Mouse (Mus musculus) left cerebral cortex, postnatal 14 days (tissue): ENCODE results near the gene Dnajb12. TPM values are rescaled to one million over a fixed set of nuclear protein-coding genes. Genes with fewer than 3 reads are reported as not detected.

Experiments
- DNase-seq, 2 experiments: peaks; one replicate each; pipeline ENCODE4 v3.0.0; 2021 to 2022; ENCODE audit warnings: low spot score in 2 of 2, mixed read lengths in 1 of 2
- intact Hi-C: fragments of 180-260 bp; cut with DNase I; formaldehyde crosslinking; loops from one replicate; pipeline ENCODE4 v1.15.1; 2025
- total RNA-seq, 2 experiments: library from RNA; stranded (reverse); gene quantifications; 2 replicates each; pipeline ENCODE4 v1.2.3; 2021

Dnajb12 gene
- total RNA-seq, 2 experiments from 2014 or later, result 46.3 to 50.6 TPM

GRCm38 (mm10) chr10:59936058-59936856, 56.9 kb downstream of the Dnajb12 start:
- intact Hi-C loops, result no loop called here
- DNase-seq, result no peak

GRCm38 (mm10) chr10:59938662-59939061, 59.3 kb downstream of the Dnajb12 start:
- no peak for DNase-seq
- intact Hi-C loops, result no loop called here

GRCm38 (mm10) chr10:59939081-59939480, 59.7 kb downstream of the Dnajb12 start:
- DNase-seq, result no peak
- intact Hi-C loops, result no loop called here

- intact Hi-C loops, result no loop called here
- peak; percentile 40 to 81 for DNase-seq
Observed at GRCm38 (mm10) chr10:59942281-59942846, 63.0 kb downstream of the Dnajb12 start.

GRCm38 (mm10) chr10:59942847-59943420, 63.6 kb downstream of the Dnajb12 start:
- intact Hi-C loops, result no loop called here
- DNase-seq, result peak; percentile 77 to 93

- intact Hi-C loops, result no loop called here
- peak; percentile 84 to 91 for DNase-seq
Observed at GRCm38 (mm10) chr10:59943421-59943989, 64.1 kb downstream of the Dnajb12 start.

GRCm38 (mm10) chr10:59945416-59945815, 66.1 kb downstream of the Dnajb12 start:
- intact Hi-C loops, result no loop called here
- DNase-seq, result no peak

- no peak for DNase-seq
- intact Hi-C loops, result no loop called here
Observed at GRCm38 (mm10) chr10:59946362-59946761, 67.0 kb downstream of the Dnajb12 start.

- DNase-seq, result no peak
- intact Hi-C loops, result no loop called here
Observed at GRCm38 (mm10) chr10:59947296-59948073, 68.1 kb downstream of the Dnajb12 start.

GRCm38 (mm10) chr10:59948363-59949254, 69.3 kb downstream of the Dnajb12 start:
- no peak for DNase-seq
- intact Hi-C loops, result no loop called here

Other genes with a start within 250 kb of the Dnajb12 start
- 10 to 100 TPM; 82.4 to 88.7 TPM for gene Micu1, start 177.1 kb upstream of the Dnajb12 start, total RNA-seq
- gene Ddit4, start 72.3 kb downstream of the Dnajb12 start, total RNA-seq, result 10 to 100 TPM; 52.5 to 76.3 TPM
- 10 to 100 TPM; 18.1 to 19.4 TPM for gene Ascc1, start 123.2 kb downstream of the Dnajb12 start, total RNA-seq
- 10 to 100 TPM; 60.8 to 67.3 TPM for gene Anapc16, start 123.6 kb downstream of the Dnajb12 start, total RNA-seq
- gene Spock2, start 226.7 kb downstream of the Dnajb12 start, total RNA-seq, result 100 to 1,000 TPM; 564 to 596 TPM